Mouse (Mus musculus) erythroblast, adult 5-6 weeks (primary cell): ENCODE results near the gene 0610040J01Rik. TPM values are rescaled to one million over a fixed set of nuclear protein-coding genes. Genes with fewer than 3 reads are reported as not detected.

Source experiments
- ATAC-seq: replicated peaks from 2 replicates; pipeline ENCODE4 v1.8.0; 2016; ENCODE audit warnings: moderate number of reproducible peaks, mild to moderate bottlenecking, moderate TSS enrichment, inconsistent platforms; ENCODE audit not compliant: poor library complexity, low FRiP score, severe bottlenecking
- total RNA-seq, 2 experiments: library from RNA; stranded (forward) in 1 of 2; stranded (reverse) in 1 of 2; fragments of 150-400 nt in 1 of 2; fragments of 200-764, 138-1000 nt in 1 of 2; gene quantifications; 2 replicates each; pipeline versions ENCODE4 v1.2.3 to v1.2.4; 2015 to 2017; ENCODE audit warnings: low replicate concordance in 2 of 2

0610040J01Rik gene
- total RNA-seq, 2 experiments from 2014 or later, result 0.77 to 2.4 TPM

- ATAC-seq, result no peak
These were observed 129.7 kb downstream of the 0610040J01Rik start for GRCm38 (mm10) chr5:63941891-63942290.

GRCm38 (mm10) chr5:63943291-63943690 lies 131.1 kb downstream of the 0610040J01Rik start:
- no peak for ATAC-seq

- ATAC-seq, result no peak
These were observed 135.4 kb downstream of the 0610040J01Rik start for GRCm38 (mm10) chr5:63947526-63947925.

GRCm38 (mm10) chr5:63949195-63949594 lies 137.0 kb downstream of the 0610040J01Rik start:
- no peak for ATAC-seq

Other genes starting within 250 kb of the 0610040J01Rik start
- gene Nwd2, start 163.3 kb upstream of the 0610040J01Rik start, total RNA-seq (2015; ENCODE audit: low replicate concordance), result not detected in 2 replicates
- gene Nwd2, start 163.3 kb upstream of the 0610040J01Rik start, total RNA-seq (2017; ENCODE audit: low replicate concordance), result 0.42 TPM in 1 of 2 replicates, not detected in the other
- gene Rell1, start 156.5 kb downstream of the 0610040J01Rik start, total RNA-seq (2015; ENCODE audit: low replicate concordance), result 7.1 and 36.1 TPM in 2 replicates
- gene Rell1, start 156.5 kb downstream of the 0610040J01Rik start, total RNA-seq (2017; ENCODE audit: low replicate concordance), result 10.9 and 19.7 TPM in 2 replicates